Mouse (Mus musculus) gastrocnemius, adult 8-10 months (tissue): ENCODE results near the gene Nck2. TPM values are rescaled to one million over a fixed set of nuclear protein-coding genes. Genes with fewer than 3 reads are reported as not detected.

Source experiments
- DNase-seq, 2 experiments: peaks; one replicate each; pipeline ENCODE4 v3.0.0; 2022; ENCODE audit warnings: low spot score in 2 of 2
- total RNA-seq, 4 experiments: library from RNA; stranded (reverse); gene quantifications; 2 replicates each; pipeline ENCODE4 v1.2.4; 2022

Nck2 gene
- total RNA-seq, 4 experiments from 2014 or later: 15.5 to 20.4 (median 19.0) TPM

GRCm38 (mm10) chr1:43429924-43430876 lies 14.2 kb upstream of the Nck2 start:
- DNase-seq: no peak

- peak; percentile 18 to 53 for DNase-seq
These were observed 10.5 kb upstream of the Nck2 start for GRCm38 (mm10) chr1:43433853-43434252.

- no peak for DNase-seq
These were observed 7.8 kb upstream of the Nck2 start for GRCm38 (mm10) chr1:43436554-43436953.

- DNase-seq: no peak
These were observed 5.1 kb upstream of the Nck2 start for GRCm38 (mm10) chr1:43439261-43439660.

GRCm38 (mm10) chr1:43442568-43442967 lies 1.8 kb upstream of the Nck2 start:
- DNase-seq: no peak

GRCm38 (mm10) chr1:43445170-43446088 lies 1.1 kb downstream of the Nck2 start:
- DNase-seq: peak; percentile 53 to 66

GRCm38 (mm10) chr1:43446089-43446533 lies 1.7 kb downstream of the Nck2 start:
- peak; percentile 36 to 58 for DNase-seq

GRCm38 (mm10) chr1:43446731-43447601 lies 2.6 kb downstream of the Nck2 start:
- peak; percentile 23 to 42 for DNase-seq

- DNase-seq: no peak
These were observed 3.4 kb downstream of the Nck2 start for GRCm38 (mm10) chr1:43447602-43448287.

GRCm38 (mm10) chr1:43450811-43451210 lies 6.4 kb downstream of the Nck2 start:
- no peak for DNase-seq

GRCm38 (mm10) chr1:43453683-43454082 lies 9.3 kb downstream of the Nck2 start:
- no peak for DNase-seq

GRCm38 (mm10) chr1:43454741-43455140 lies 10.4 kb downstream of the Nck2 start:
- no peak for DNase-seq

- no peak for DNase-seq
These were observed 10.8 kb downstream of the Nck2 start for GRCm38 (mm10) chr1:43455196-43455595.

- DNase-seq: no peak
These were observed 12.8 kb downstream of the Nck2 start for GRCm38 (mm10) chr1:43457012-43457766.

GRCm38 (mm10) chr1:43460468-43460867 lies 16.1 kb downstream of the Nck2 start:
- no peak for DNase-seq

GRCm38 (mm10) chr1:43462666-43463065 lies 18.3 kb downstream of the Nck2 start:
- DNase-seq: peak; percentile 64 to 81

- no peak for DNase-seq
These were observed 19.7 kb downstream of the Nck2 start for GRCm38 (mm10) chr1:43463941-43464682.

GRCm38 (mm10) chr1:43464976-43465375 lies 20.6 kb downstream of the Nck2 start:
- DNase-seq: no peak
